Mouse (Mus musculus) G1E (cell line): ENCODE measurements around the gene Marveld2. TPM values are rescaled to one million over a fixed set of nuclear protein-coding genes. Genes with fewer than 3 reads are reported as not detected.

ENCODE experiments used
- ATAC-seq: 2 replicates; pipeline ENCODE4 v1.8.0; 2016; ENCODE audit warnings: mild to moderate bottlenecking; ENCODE audit not compliant: insufficient number of reproducible peaks, poor library complexity, low FRiP score, severe bottlenecking; ENCODE audit errors: extremely low read depth
- DNase-seq: peaks from one replicate; pipeline ENCODE4 v3.0.0; 2012; ENCODE audit warnings: low spot score
- H3K27me3 ChIP-seq: 2 replicates; pipeline ENCODE4 v1.6.1; 2012; ENCODE audit warnings: mild to moderate bottlenecking, low read length, inconsistent platforms; ENCODE audit not compliant: insufficient read depth
- H3K36me3 ChIP-seq: replicated peaks from 2 replicates; pipeline ENCODE3; 2012; ENCODE audit warnings: mild to moderate bottlenecking, inconsistent platforms
- H3K4me1 ChIP-seq: 2 replicates; pipeline ENCODE4 v1.6.1; 2012; ENCODE audit warnings: low read depth, low read length, inconsistent platforms, mixed read lengths; ENCODE audit not compliant: insufficient read depth
- H3K4me3 ChIP-seq: 2 replicates; pipeline ENCODE4 v1.5.1; 2012; ENCODE audit warnings: low read depth, mild to moderate bottlenecking, inconsistent platforms, low read length, moderate library complexity, mixed read lengths
- H3K9me3 ChIP-seq: replicated peaks from 2 replicates; pipeline ENCODE4 v1.6.1; 2012; ENCODE audit warnings: inconsistent platforms
- CTCF ChIP-seq: IDR thresholded peaks from 2 replicates; pipeline ENCODE4 v1.5.1; 2012; ENCODE audit warnings: low read depth, low read length, inconsistent platforms, mixed read lengths
- GATA1 ChIP-seq: IDR thresholded peaks from 2 replicates; pipeline ENCODE4 v1.6.1; 2012; ENCODE audit warnings: borderline replicate concordance, low read length, inconsistent platforms, mixed read lengths
- GATA2 ChIP-seq: IDR thresholded peaks from 2 replicates; pipeline ENCODE4 v1.6.1; 2012; ENCODE audit warnings: low read depth, low read length, inconsistent platforms, borderline replicate concordance
- POLR2AphosphoS5 ChIP-seq: IDR thresholded peaks from 2 replicates; pipeline ENCODE4 v1.6.1; 2012; ENCODE audit warnings: low read depth, low read length, inconsistent platforms; ENCODE audit not compliant: insufficient replicate concordance
- TAL1 ChIP-seq: conservative IDR thresholded peaks from 2 replicates; pipeline ENCODE4 v1.6.1; 2012; ENCODE audit warnings: low read depth, low read length, inconsistent platforms, mixed read lengths
- polyA plus RNA-seq: library from polyadenylated mRNA; stranded (reverse); fragments of >175 nt; gene quantifications from 2 replicates; pipeline ENCODE4 v1.2.3, GENCODE M21; 2012
- total RNA-seq, 2 experiments: library from RNA; stranded (forward) in 1 of 2; stranded (reverse) in 1 of 2; fragments of 200-1000 nt in 1 of 2; fragments of >200 nt in 1 of 2; fragmentation: Nextera tagmentation in 1 of 2; gene quantifications; 2 replicates each; pipeline ENCODE4 v1.2.3; 2014 to 2017

Marveld2 gene
- total and polyA plus RNA-seq, 3 experiments = 0.40 to 1.9 (median 1.4) TPM

DNA sequence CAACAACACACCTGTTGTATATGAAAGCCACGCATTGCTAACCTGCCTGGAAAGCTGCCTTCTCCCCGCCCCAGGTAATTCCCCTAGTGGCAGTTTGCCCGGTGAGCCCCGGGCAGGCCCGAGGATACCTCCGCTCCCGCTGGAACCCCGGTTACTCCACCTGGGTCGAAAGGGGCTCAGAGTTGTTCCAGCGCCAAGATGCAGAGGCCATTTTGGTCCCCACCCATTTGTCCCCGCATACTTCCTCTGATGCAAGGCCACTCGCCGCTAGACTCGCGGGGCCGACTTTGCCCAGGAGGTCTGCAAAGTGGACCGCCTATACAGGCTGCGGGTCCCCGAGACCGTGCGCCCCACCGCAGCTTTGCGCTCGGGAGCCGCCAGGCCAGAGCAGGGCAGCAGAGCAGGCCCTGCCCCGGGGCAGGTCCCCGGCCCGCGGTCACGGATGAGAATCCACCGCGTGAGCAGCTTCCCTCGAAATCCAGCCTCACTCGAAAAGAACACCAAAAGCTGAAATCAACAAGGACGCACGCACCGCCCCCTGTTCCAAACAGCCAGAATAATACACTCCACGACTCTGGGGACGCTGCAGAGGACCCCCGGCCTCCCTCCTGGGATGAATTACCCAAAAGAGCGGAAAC is 65.3 kb downstream of the Marveld2 start:
- ATAC-seq (no peak), DNase-seq (no peak)
- H3K4me1 ChIP-seq = peaks cover 4% of the 10 kb centered on the region; the same call in 1 of the 2 replicates
- no peaks in the 10 kb centered on the region for H3K9me3 ChIP-seq
- TF ChIP-seq POLR2AphosphoS5 = no peak
- no peak for TF ChIP-seq TAL1
- no peak for TF ChIP-seq GATA1
- no peak for TF ChIP-seq GATA2
- TF ChIP-seq CTCF = no peak
- no peak overlapping the region for H3K4me3 ChIP-seq
- no peaks in the 10 kb centered on the region for H3K36me3 ChIP-seq
- H3K27me3 ChIP-seq = peaks cover 26% of the 10 kb centered on the region

GRCm38 (mm10) chr13:100547269-100547668 is 69.5 kb downstream of the Marveld2 start:
- DNase-seq = no peak
- no peaks in the 10 kb centered on the region; the same call in 1 of the 2 replicates for H3K4me1 ChIP-seq
- no peaks in the 10 kb centered on the region for H3K36me3 ChIP-seq
- no peaks in the 10 kb centered on the region for H3K9me3 ChIP-seq
- H3K27me3 ChIP-seq = peaks cover 16% of the 10 kb centered on the region
- no peak for ATAC-seq
- TF ChIP-seq CTCF = no peak
- TF ChIP-seq TAL1 = no peak
- TF ChIP-seq GATA2 = no peak
- TF ChIP-seq POLR2AphosphoS5 = no peak
- no peak for TF ChIP-seq GATA1
- H3K4me3 ChIP-seq = no peak overlapping the region

Other genes starting within 250 kb of the Marveld2 start
- 0.53 TPM in 1 of 2 replicates, not detected in the other for gene Naip1, start 164.1 kb downstream of the Marveld2 start, total RNA-seq (2014; fragmentation: Nextera tagmentation)
- 0.06 and 0.27 TPM in 2 replicates for gene Naip1, start 164.1 kb downstream of the Marveld2 start, total RNA-seq (2017)
- gene Naip1, start 164.1 kb downstream of the Marveld2 start, polyA plus RNA-seq = 0.01 TPM in 1 of 2 replicates, not detected in the other
- gene Gtf2h2, start 124.4 kb downstream of the Marveld2 start, total RNA-seq (2014; fragmentation: Nextera tagmentation) = 69.2 and 83.2 TPM in 2 replicates
- gene Gtf2h2, start 124.4 kb downstream of the Marveld2 start, total RNA-seq (2017) = 52.6 and 61.1 TPM in 2 replicates
- gene Gtf2h2, start 124.4 kb downstream of the Marveld2 start, polyA plus RNA-seq = 27.3 and 27.8 TPM in 2 replicates
- gene Ocln, start 64.3 kb downstream of the Marveld2 start, total RNA-seq (2014; fragmentation: Nextera tagmentation) = not detected in 2 replicates
- 0.06 and 0.27 TPM in 2 replicates for gene Ocln, start 64.3 kb downstream of the Marveld2 start, total RNA-seq (2017)
- gene Ocln, start 64.3 kb downstream of the Marveld2 start, polyA plus RNA-seq = not detected in 2 replicates
- 259 and 280 TPM in 2 replicates for gene Ak6, start 34.0 kb upstream of the Marveld2 start, total RNA-seq (2014; fragmentation: Nextera tagmentation)
- gene Ak6, start 34.0 kb upstream of the Marveld2 start, total RNA-seq (2017) = 338 and 362 TPM in 2 replicates
- gene Ak6, start 34.0 kb upstream of the Marveld2 start, polyA plus RNA-seq = 43.4 and 44.0 TPM in 2 replicates
- 43.9 and 50.9 TPM in 2 replicates for gene Rad17, start 34.1 kb upstream of the Marveld2 start, total RNA-seq (2014; fragmentation: Nextera tagmentation)
- 42.7 and 48.6 TPM in 2 replicates for gene Rad17, start 34.1 kb upstream of the Marveld2 start, total RNA-seq (2017)
- gene Rad17, start 34.1 kb upstream of the Marveld2 start, polyA plus RNA-seq = 8.9 and 10.6 TPM in 2 replicates
- 161 and 259 TPM in 2 replicates for gene Taf9, start 34.6 kb upstream of the Marveld2 start, total RNA-seq (2014; fragmentation: Nextera tagmentation)
- 22.3 and 24.1 TPM in 2 replicates for gene Taf9, start 34.6 kb upstream of the Marveld2 start, total RNA-seq (2017)
- 28.3 and 32.9 TPM in 2 replicates for gene Taf9, start 34.6 kb upstream of the Marveld2 start, polyA plus RNA-seq
- not detected in 2 replicates for gene Ccdc125, start 52.7 kb upstream of the Marveld2 start, total RNA-seq (2014; fragmentation: Nextera tagmentation)
- gene Ccdc125, start 52.7 kb upstream of the Marveld2 start, total RNA-seq (2017) = 0.06 TPM in 1 of 2 replicates, not detected in the other
- not detected in 2 replicates for gene Ccdc125, start 52.7 kb upstream of the Marveld2 start, polyA plus RNA-seq
- gene Cdk7, start 114.0 kb upstream of the Marveld2 start, total RNA-seq (2014; fragmentation: Nextera tagmentation) = 65.8 and 66.2 TPM in 2 replicates
- 106 and 107 TPM in 2 replicates for gene Cdk7, start 114.0 kb upstream of the Marveld2 start, total RNA-seq (2017)
- 11.3 and 28.8 TPM in 2 replicates for gene Cdk7, start 114.0 kb upstream of the Marveld2 start, polyA plus RNA-seq
- 95.1 and 106 TPM in 2 replicates for gene Mrps36, start 127.7 kb upstream of the Marveld2 start, total RNA-seq (2014; fragmentation: Nextera tagmentation)
- gene Mrps36, start 127.7 kb upstream of the Marveld2 start, total RNA-seq (2017) = 210 and 276 TPM in 2 replicates
- gene Mrps36, start 127.7 kb upstream of the Marveld2 start, polyA plus RNA-seq = 238 and 317 TPM in 2 replicates
- gene Cenph, start 158.9 kb upstream of the Marveld2 start, total RNA-seq (2014; fragmentation: Nextera tagmentation) = 72.2 and 79.8 TPM in 2 replicates
- 82.8 and 98.3 TPM in 2 replicates for gene Cenph, start 158.9 kb upstream of the Marveld2 start, total RNA-seq (2017)
- 45.1 and 53.4 TPM in 2 replicates for gene Cenph, start 158.9 kb upstream of the Marveld2 start, polyA plus RNA-seq
- 275 and 281 TPM in 2 replicates for gene Ccnb1, start 169.6 kb upstream of the Marveld2 start, total RNA-seq (2014; fragmentation: Nextera tagmentation)
- 312 and 341 TPM in 2 replicates for gene Ccnb1, start 169.6 kb upstream of the Marveld2 start, total RNA-seq (2017)
- 6.0 and 7.1 TPM in 2 replicates for gene Ccnb1, start 169.6 kb upstream of the Marveld2 start, polyA plus RNA-seq
- 72.5 and 82.3 TPM in 2 replicates for gene Slc30a5, start 216.5 kb upstream of the Marveld2 start, total RNA-seq (2014; fragmentation: Nextera tagmentation)
- gene Slc30a5, start 216.5 kb upstream of the Marveld2 start, total RNA-seq (2017) = 86.3 and 91.1 TPM in 2 replicates
- 7.5 and 10.0 TPM in 2 replicates for gene Slc30a5, start 216.5 kb upstream of the Marveld2 start, polyA plus RNA-seq